Mouse (Mus musculus) bone marrow macrophage, adult 2 months (primary cell): ENCODE data around the gene Hspe1.

Source experiments
- CTCF ChIP-seq: IDR thresholded peaks from 2 replicates; pipeline ENCODE4 v1.5.1; 2012; ENCODE audit warnings: low read depth, mild to moderate bottlenecking, low read length, moderate library complexity
- POLR2A ChIP-seq: IDR thresholded peaks from 2 replicates; pipeline ENCODE4 v1.6.1; 2012; ENCODE audit warnings: mild to moderate bottlenecking, low read depth, low read length, borderline replicate concordance

GRCm38 (mm10) chr1:55135846-55136245, 47.9 kb downstream of the Hspe1 start:
- TF ChIP-seq CTCF (no peak), POLR2A (no peak)
